Mouse (Mus musculus) lung, postnatal 0 days (tissue): Measurements from ENCODE around the gene Eif3a. TPM values are rescaled to one million over a fixed set of nuclear protein-coding genes. Genes with fewer than 3 reads are reported as not detected.
A peak's percentile ranks its signal among the peaks of the same experiment; 100 is the strongest.

ENCODE experiments used
- ATAC-seq: fragments of 200-750 bp; cut with Nextera tagmentation; 2 replicates; pipeline ENCODE4 v1.8.0; 2017; ENCODE audit warnings: moderate library complexity
- DNase-seq: peaks from one replicate; pipeline ENCODE4 v3.0.0-alpha.2; 2016; ENCODE audit warnings: low spot score
- H3K27ac ChIP-seq: fragments of 300-500 bp; sonication (generic); 2 replicates; pipeline ENCODE4 v1.5.1; 2014; ENCODE audit warnings: antibody characterized with exemption, mild to moderate bottlenecking, low read length, mixed read lengths
- H3K27me3 ChIP-seq: fragments of 300-500 bp; sonication (generic); replicated peaks from 2 replicates; pipeline ENCODE4 v1.6.1; 2014; ENCODE audit warnings: low read length, mixed read lengths; ENCODE audit not compliant: insufficient read depth
- H3K36me3 ChIP-seq: fragments of 300-500 bp; sonication (generic); 2 replicates; pipeline ENCODE4 v1.6.1; 2014; ENCODE audit warnings: low read length, mixed read lengths; ENCODE audit not compliant: insufficient read depth
- H3K4me1 ChIP-seq: fragments of 300-500 bp; sonication (generic); 2 replicates; pipeline ENCODE4 v1.6.1; 2014; ENCODE audit warnings: antibody characterized with exemption, low read depth, low read length, mixed read lengths; ENCODE audit not compliant: insufficient read depth
- H3K4me2 ChIP-seq: fragments of 300-500 bp; sonication (generic); replicated peaks from 2 replicates; pipeline ENCODE4 v1.6.1; 2014; ENCODE audit warnings: low read depth, mild to moderate bottlenecking, low read length, moderate library complexity, mixed read lengths
- H3K4me3 ChIP-seq: fragments of 300-500 bp; sonication (generic); 2 replicates; pipeline ENCODE4 v1.5.1; 2014; ENCODE audit warnings: low read depth, low read length
- H3K9ac ChIP-seq: fragments of 300-500 bp; sonication (generic); replicated peaks from 2 replicates; pipeline ENCODE4 v1.6.1; 2014; ENCODE audit warnings: low read depth, mild to moderate bottlenecking
- H3K9me3 ChIP-seq: fragments of 300-500 bp; sonication (generic); 2 replicates; pipeline ENCODE4 v1.6.1; 2016; ENCODE audit warnings: low read length, mixed read lengths
- CTCF ChIP-seq: IDR thresholded peaks from 2 replicates; pipeline ENCODE4 v1.5.1; 2016; ENCODE audit warnings: antibody characterized with exemption, mild to moderate bottlenecking
- EP300 ChIP-seq: IDR thresholded peaks from 2 replicates; pipeline ENCODE4 v1.6.1; 2016; ENCODE audit warnings: antibody characterized with exemption, mild to moderate bottlenecking, control low read depth
- whole genome bisulfite sequencing: fragments of 180-500 bp; shearing (Covaris S2); extraction: QIAGEN DNeasy Blood & Tissue Kit; methylation state at CpG from one replicate; pipeline ENCODE4 v1.1.7; 2014; 5-methylcytosine and 5-hydroxymethylcytosine counted together
- polyA plus RNA-seq: library from polyadenylated mRNA; unstranded; fragments of >200 nt; fragmentation: Nextera tagmentation; extraction: Ambion mirVana; gene quantifications from 2 replicates; pipeline ENCODE4 v1.2.1, GENCODE M21; 2015

The Eif3a gene
- polyA plus RNA-seq, 1 experiment from 2014 or later: 67.1 TPM

DNA sequence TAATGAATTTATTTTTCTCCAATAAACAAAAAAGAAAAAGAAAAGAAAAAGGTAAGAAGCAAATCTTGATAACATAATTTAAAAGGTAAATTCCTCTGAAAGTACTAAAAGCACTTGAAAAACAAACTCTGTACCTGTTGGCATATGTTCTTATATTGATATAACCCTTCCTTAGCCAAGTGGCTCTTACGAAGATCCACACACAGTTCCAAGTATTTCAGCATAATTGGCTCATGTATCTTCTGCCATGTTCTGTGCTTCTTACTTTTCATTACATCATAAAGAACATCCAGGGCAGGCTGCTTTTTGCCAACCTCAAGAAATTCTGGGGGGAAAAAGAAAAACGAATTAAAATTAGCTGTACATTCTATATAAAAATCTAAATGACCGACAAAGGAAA lies 8.4 kb downstream of the Eif3a start:
- 75% methylated on average over 3 of the region's 3 CpGs for WGBS
- peaks cover 23% of the 10 kb centered on the region; the same call in 1 of the 2 replicates for H3K36me3 ChIP-seq
- no peak overlapping the region for H3K4me2 ChIP-seq
- H3K27me3 ChIP-seq: no peaks in the 10 kb centered on the region
- no peak for DNase-seq
- H3K9me3 ChIP-seq: no peaks in the 10 kb centered on the region
- H3K4me3 ChIP-seq: no peak overlapping the region
- H3K9ac ChIP-seq: no peak overlapping the region
- H3K27ac ChIP-seq: no peak overlapping the region
- ATAC-seq: no peak
- 0 out of 2 replicates have a peak, but pooled peaks cover 6% of the 10 kb centered on the region for H3K4me1 ChIP-seq
- TF ChIP-seq CTCF: no peak

- Histone ChIP-seq H3K27ac (no peak overlapping the region), H3K4me1 (no peaks in the 10 kb centered on the region), H3K9me3 (no peaks in the 10 kb centered on the region), H3K4me3 (no peak overlapping the region), H3K36me3 (peaks cover 46% of the 10 kb centered on the region; the same call in 1 of the 2 replicates), H3K9ac (no peak overlapping the region), H3K27me3 (no peaks in the 10 kb centered on the region), H3K4me2 (no peak overlapping the region)
- TF ChIP-seq CTCF: no peak
- no peak for TF ChIP-seq EP300
- 87% methylated on average over 6 of the region's 6 CpGs for WGBS
- ATAC-seq (no peak), DNase-seq (no peak)
These were observed 17.1 kb downstream of the Eif3a start for GRCm38 (mm10) chr19:60773366-60773765.

- H3K27ac ChIP-seq: no peak overlapping the region
- H3K9ac ChIP-seq: no peak overlapping the region
- WGBS: 69% methylated on average over 4 of the region's 4 CpGs
- TF ChIP-seq CTCF (no peak), EP300 (no peak)
- H3K4me3 ChIP-seq: no peak overlapping the region
- ATAC-seq: no peak
- DNase-seq: peak; percentile 9
- H3K9me3 ChIP-seq: no peaks in the 10 kb centered on the region
- H3K4me2 ChIP-seq: no peak overlapping the region
- H3K4me1 ChIP-seq: peaks cover 5% of the 10 kb centered on the region; the same call in 1 of the 2 replicates
- peaks cover 28% of the 10 kb centered on the region for H3K36me3 ChIP-seq
- H3K27me3 ChIP-seq: no peaks in the 10 kb centered on the region
These were observed 31.3 kb downstream of the Eif3a start for GRCm38 (mm10) chr19:60758896-60759835.

GRCm38 (mm10) chr19:60757099-60757785 lies 33.2 kb downstream of the Eif3a start:
- 4% methylated on average over 25 of the region's 25 CpGs for WGBS

GRCm38 (mm10) chr19:60756192-60757098 lies 34.0 kb downstream of the Eif3a start:
- H3K9ac ChIP-seq: 0 out of 2 replicates have a peak overlapping the region, but pooled peaks have one; percentile 9
- H3K4me1 ChIP-seq: peaks cover 5% of the 10 kb centered on the region; the same call in 1 of the 2 replicates
- H3K9me3 ChIP-seq: no peaks in the 10 kb centered on the region
- peak; percentile 53 for DNase-seq
- H3K4me2 ChIP-seq: peak overlapping the region; percentile 100
- H3K36me3 ChIP-seq: 0 out of 2 replicates have a peak, but pooled peaks cover 6% of the 10 kb centered on the region
- no peak for TF ChIP-seq CTCF
- no peak for TF ChIP-seq EP300
- H3K27me3 ChIP-seq: no peaks in the 10 kb centered on the region
- under 1% methylated on average over 70 of the region's 115 CpGs for WGBS
- H3K4me3 ChIP-seq: peak overlapping the region; percentile 73
- peak; percentile 32 for ATAC-seq
- H3K27ac ChIP-seq: peak overlapping the region; percentile 26; the same call in 1 of the 2 replicates

More at GRCm38 (mm10) chr19:60757099-60757785, 33.2 kb downstream of the Eif3a start:
- H3K36me3 ChIP-seq: peaks cover 9% of the 10 kb centered on the region; the same call in 1 of the 2 replicates
- ATAC-seq (no peak), DNase-seq (peak; percentile 6)
- peak overlapping the region; percentile 73 for H3K4me3 ChIP-seq
- H3K4me1 ChIP-seq: peaks cover 5% of the 10 kb centered on the region; the same call in 1 of the 2 replicates
- peak overlapping the region; percentile 100 for H3K4me2 ChIP-seq
- 0 out of 2 replicates have a peak overlapping the region, but pooled peaks have one; percentile 9 for H3K9ac ChIP-seq
- H3K9me3 ChIP-seq: no peaks in the 10 kb centered on the region
- TF ChIP-seq CTCF (no peak), EP300 (no peak)
- no peaks in the 10 kb centered on the region for H3K27me3 ChIP-seq
- H3K27ac ChIP-seq: no peak overlapping the region
